Mouse (Mus musculus): ENCODE measurements around the gene D5Ertd579e. TPM values are rescaled to one million over a fixed set of nuclear protein-coding genes. Genes with fewer than 3 reads are reported as not detected.

The D5Ertd579e gene
- 100 to 1,000 TPM; 100 to 103 TPM for total RNA-seq (2021)
- long read RNA-seq, experiment 1, full-length matches to known transcripts = 30 of 57 reads
- long read RNA-seq, experiment 1, partial matches to known transcripts = 12 of 57 reads
- long read RNA-seq, experiment 1, other reads (novel, unspliced or antisense) = 15 of 57 reads
- long read RNA-seq, experiment 2, full-length matches to known transcripts = 37 of 80 reads
- long read RNA-seq, experiment 2, partial matches to known transcripts = 11 of 80 reads
- long read RNA-seq, experiment 2, other reads (novel, unspliced or antisense) = 32 of 80 reads

- Histone ChIP-seq H3K27ac (peak within 1 kb of the TSS; percentile 99), H3K4me3 (peak within 1 kb of the TSS; percentile 89)
- 0 out of 2 replicates have a peak, but pooled peaks have one; percentile 1 for TF ChIP-seq CTCF (conservative IDR thresholded peaks at IDR 0.05)
- peak; percentile 93 to 97 for DNase-seq (ENCODE audit: low spot score in 2 of 2)
Measured at GRCm38 (mm10) chr5:36695461-36696231, at the start of gene D5Ertd579e. TSS of gene D5Ertd579e (minus strand) at chr5:36696024.

- Histone ChIP-seq H3K27ac (no peak overlapping the region), H3K4me3 (no peak overlapping the region; the same call in 1 of the 2 replicates)
- peak; percentile 96 for TF ChIP-seq CTCF (conservative IDR thresholded peaks at IDR 0.05)
- peak; percentile 71 to 92 for DNase-seq (ENCODE audit: low spot score in 2 of 2)
Measured at GRCm38 (mm10) chr5:36742126-36742848, 46.5 kb upstream of the D5Ertd579e start.

- Histone ChIP-seq H3K27ac (peak overlapping the region; percentile 70; the same call in 1 of the 2 replicates), H3K4me3 (no peak overlapping the region)
- DNase-seq (ENCODE audit: low spot score in 2 of 2) = peak in 1 of 2 experiments; percentile 26
- peak; percentile 72 for TF ChIP-seq CTCF (conservative IDR thresholded peaks at IDR 0.05)
Measured at GRCm38 (mm10) chr5:36739829-36740228, 44.0 kb upstream of the D5Ertd579e start.

- peak; percentile 61 to 78 for DNase-seq (ENCODE audit: low spot score in 2 of 2)
- TF ChIP-seq CTCF (conservative IDR thresholded peaks at IDR 0.05) = no peak
- no peak overlapping the region for H3K4me3 ChIP-seq
- peak overlapping the region; percentile 70 for H3K27ac ChIP-seq
Measured at GRCm38 (mm10) chr5:36738799-36739615, 43.2 kb upstream of the D5Ertd579e start.

- Histone ChIP-seq H3K4me3 (no peak overlapping the region), H3K27ac (peak overlapping the region; percentile 72; the same call in 1 of the 2 replicates)
- DNase-seq (ENCODE audit: low spot score in 2 of 2) = no peak
- TF ChIP-seq CTCF (conservative IDR thresholded peaks at IDR 0.05) = no peak
Measured at GRCm38 (mm10) chr5:36737765-36738164, 41.9 kb upstream of the D5Ertd579e start.

- H3K4me3 ChIP-seq = peak overlapping the region; percentile 22
- no peak for TF ChIP-seq CTCF (conservative IDR thresholded peaks at IDR 0.05)
- peak; percentile 34 to 39 for DNase-seq (ENCODE audit: low spot score in 2 of 2)
- peak overlapping the region; percentile 72 for H3K27ac ChIP-seq
Measured at GRCm38 (mm10) chr5:36736009-36736408, 40.2 kb upstream of the D5Ertd579e start.

- Histone ChIP-seq H3K27ac (no peak overlapping the region), H3K4me3 (no peak overlapping the region)
- no peak for DNase-seq (ENCODE audit: low spot score in 2 of 2)
- no peak for TF ChIP-seq CTCF (conservative IDR thresholded peaks at IDR 0.05)
Measured at GRCm38 (mm10) chr5:36735106-36735505, 39.3 kb upstream of the D5Ertd579e start.

GRCm38 (mm10) chr5:36733405-36733804, 37.6 kb upstream of the D5Ertd579e start:
- Histone ChIP-seq H3K4me3 (no peak overlapping the region), H3K27ac (no peak overlapping the region)
- no peak for TF ChIP-seq CTCF (conservative IDR thresholded peaks at IDR 0.05)
- no peak for DNase-seq (ENCODE audit: low spot score in 2 of 2)

- TF ChIP-seq CTCF (conservative IDR thresholded peaks at IDR 0.05) = no peak
- DNase-seq (ENCODE audit: low spot score in 2 of 2) = no peak
- no peak overlapping the region for H3K4me3 ChIP-seq
- H3K27ac ChIP-seq = no peak overlapping the region
Measured at GRCm38 (mm10) chr5:36731901-36732652, 36.3 kb upstream of the D5Ertd579e start.

GRCm38 (mm10) chr5:36730689-36731088, 34.9 kb upstream of the D5Ertd579e start:
- TF ChIP-seq CTCF (conservative IDR thresholded peaks at IDR 0.05) = no peak
- no peak for DNase-seq (ENCODE audit: low spot score in 2 of 2)

GRCm38 (mm10) chr5:36729923-36730322, 34.1 kb upstream of the D5Ertd579e start:
- TF ChIP-seq CTCF (conservative IDR thresholded peaks at IDR 0.05) = no peak
- DNase-seq (ENCODE audit: low spot score in 2 of 2) = no peak
- Histone ChIP-seq H3K4me3 (no peak overlapping the region), H3K27ac (no peak overlapping the region)

More at GRCm38 (mm10) chr5:36730689-36731088, 34.9 kb upstream of the D5Ertd579e start:
- Histone ChIP-seq H3K4me3 (no peak overlapping the region), H3K27ac (no peak overlapping the region)

Measured in layer of hippocampus, adult 2 months (tissue).